Mouse (Mus musculus) stomach, postnatal 0 days (tissue): Measurements from ENCODE around the gene Olfr194.
"Not testable (repeated sequence)": the region's sequence is repeated elsewhere in the genome, so short reads cannot be mapped to it uniquely, and the experiment has no call there.

Source experiments
- CTCF ChIP-seq: IDR thresholded peaks from 2 replicates; pipeline ENCODE4 v1.5.1; 2016; ENCODE audit warnings: antibody characterized with exemption, low read depth, mild to moderate bottlenecking, moderate library complexity
- EP300 ChIP-seq: optimal IDR thresholded peaks from 2 replicates; pipeline ENCODE3; 2016; ENCODE audit warnings: antibody characterized with exemption

- not testable (repeated sequence) for TF ChIP-seq CTCF, EP300
Observed at GRCm38 (mm10) chr16:59089722-59090121, 31.1 kb downstream of the Olfr194 start, which contains the start of gene Olfr191.
